Mouse (Mus musculus): Measurements from ENCODE around the gene Elovl5. TPM values are rescaled to one million over a fixed set of nuclear protein-coding genes. Genes with fewer than 3 reads are reported as not detected.
A peak's percentile ranks its signal among the peaks of the same experiment; 100 is the strongest.

Gene Elovl5
- total and polyA plus RNA-seq, 2 experiments from 2014 or later = 61.1 to 83.4 TPM

DNA sequence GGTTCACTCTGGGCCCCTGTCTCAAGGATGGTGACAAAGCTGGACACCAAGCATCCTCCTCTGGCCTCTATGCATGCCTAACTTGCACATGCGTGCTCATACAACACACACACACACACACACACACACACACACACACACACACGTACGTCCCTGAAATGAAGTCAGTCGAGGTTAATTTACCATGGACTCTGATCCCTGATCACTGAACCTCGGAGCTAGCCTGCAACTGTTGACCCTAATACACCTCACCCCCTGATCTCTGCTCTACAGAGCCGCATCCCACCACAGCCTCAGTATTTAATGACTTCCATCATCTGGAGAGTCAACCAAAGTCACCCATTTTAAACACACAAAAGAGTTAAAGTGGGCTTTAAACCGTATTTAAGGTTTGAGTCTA, 98.7 kb downstream of the Elovl5 start:
- Histone ChIP-seq H3K27me3 (ENCODE audit: insufficient read depth, low read length) (no peaks in the 10 kb centered on the region), H3K9me3 (ENCODE audit: low read length) (no peaks in the 10 kb centered on the region), H3K27ac (ENCODE audit: low read depth, low read length) (no peak overlapping the region), H3K4me2 (ENCODE audit: low read depth) (no peak overlapping the region), H3K9ac (no peak overlapping the region), H3K36me3 (ENCODE audit: insufficient read depth) (no peaks in the 10 kb centered on the region), H3K4me3 (ENCODE audit: low read depth, low read length) (no peak overlapping the region), H3K4me1 (ENCODE audit: insufficient read depth) (no peaks in the 10 kb centered on the region)
- no peak for DNase-seq
- 82% methylated on average over 7 of the region's 7 CpGs for WGBS
- ATAC-seq = no peak
- TF ChIP-seq CTCF (IDR thresholded peaks at IDR 0.05; ENCODE audit: low read depth) = no peak

DNA sequence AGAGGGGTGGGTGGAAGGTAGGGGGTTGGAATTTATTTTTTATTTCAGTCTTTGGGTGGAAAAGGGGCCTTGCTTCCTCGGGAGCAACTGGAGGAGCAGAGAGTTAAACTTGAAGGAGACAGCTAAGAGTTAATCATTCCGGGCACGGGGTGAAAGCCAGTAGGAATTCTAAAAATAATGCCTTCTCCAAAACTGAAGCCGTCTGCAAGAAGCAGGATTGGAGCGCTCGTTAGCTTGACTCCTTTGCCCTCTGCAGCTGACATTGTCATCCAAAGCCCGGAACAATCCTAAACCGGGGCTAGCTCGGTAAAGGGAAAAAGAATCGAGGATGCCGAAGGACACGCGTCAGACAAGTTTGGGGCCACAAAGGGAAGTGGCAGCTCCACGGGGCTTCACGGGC, 99.1 kb downstream of the Elovl5 start:
- 45% methylated on average over 15 of the region's 15 CpGs for WGBS
- no peak for DNase-seq
- no peaks in the 10 kb centered on the region for H3K27me3 ChIP-seq (ENCODE audit: insufficient read depth, low read length)
- H3K36me3 ChIP-seq (ENCODE audit: insufficient read depth) = no peaks in the 10 kb centered on the region
- H3K4me1 ChIP-seq (ENCODE audit: insufficient read depth) = no peaks in the 10 kb centered on the region
- no peak for ATAC-seq
- no peak overlapping the region for H3K4me2 ChIP-seq (ENCODE audit: low read depth)
- H3K4me3 ChIP-seq (ENCODE audit: low read depth, low read length) = no peak overlapping the region
- H3K27ac ChIP-seq (ENCODE audit: low read depth, low read length) = no peak overlapping the region
- no peak overlapping the region for H3K9ac ChIP-seq
- TF ChIP-seq CTCF (IDR thresholded peaks at IDR 0.05; ENCODE audit: low read depth) = no peak
- H3K9me3 ChIP-seq (ENCODE audit: low read length) = no peaks in the 10 kb centered on the region

DNA sequence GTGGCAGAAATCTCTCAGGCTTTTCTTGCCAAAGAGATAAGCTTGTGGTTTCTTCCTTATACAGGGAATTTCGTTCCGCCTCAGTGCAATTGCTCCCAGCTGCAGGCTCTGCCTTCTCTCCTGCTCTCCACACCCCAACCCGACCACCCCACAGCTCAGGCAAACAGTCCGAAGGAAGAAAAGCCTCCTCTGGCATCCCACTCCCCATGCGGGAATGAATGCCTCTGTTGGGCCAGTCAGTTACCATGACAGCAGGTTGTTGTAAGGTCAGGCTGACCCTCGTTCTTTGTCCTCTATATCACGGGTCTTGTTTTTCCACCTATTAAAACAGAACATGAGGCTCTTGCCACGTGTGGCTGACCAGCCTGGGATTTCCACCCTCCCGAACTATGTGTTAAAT, 104.1 kb downstream of the Elovl5 start:
- Histone ChIP-seq H3K4me2 (ENCODE audit: low read depth) (no peak overlapping the region), H3K27ac (ENCODE audit: low read depth, low read length) (no peak overlapping the region), H3K27me3 (ENCODE audit: insufficient read depth, low read length) (no peaks in the 10 kb centered on the region), H3K36me3 (ENCODE audit: insufficient read depth) (no peaks in the 10 kb centered on the region), H3K9ac (no peak overlapping the region), H3K9me3 (ENCODE audit: low read length) (no peaks in the 10 kb centered on the region), H3K4me3 (ENCODE audit: low read depth, low read length) (no peak overlapping the region), H3K4me1 (ENCODE audit: insufficient read depth) (no peaks in the 10 kb centered on the region)
- DNase-seq (no peak), ATAC-seq (peak; percentile 45)
- TF ChIP-seq CTCF (IDR thresholded peaks at IDR 0.05; ENCODE audit: low read depth) = no peak
- 23% methylated on average over 9 of the region's 9 CpGs for WGBS

DNA sequence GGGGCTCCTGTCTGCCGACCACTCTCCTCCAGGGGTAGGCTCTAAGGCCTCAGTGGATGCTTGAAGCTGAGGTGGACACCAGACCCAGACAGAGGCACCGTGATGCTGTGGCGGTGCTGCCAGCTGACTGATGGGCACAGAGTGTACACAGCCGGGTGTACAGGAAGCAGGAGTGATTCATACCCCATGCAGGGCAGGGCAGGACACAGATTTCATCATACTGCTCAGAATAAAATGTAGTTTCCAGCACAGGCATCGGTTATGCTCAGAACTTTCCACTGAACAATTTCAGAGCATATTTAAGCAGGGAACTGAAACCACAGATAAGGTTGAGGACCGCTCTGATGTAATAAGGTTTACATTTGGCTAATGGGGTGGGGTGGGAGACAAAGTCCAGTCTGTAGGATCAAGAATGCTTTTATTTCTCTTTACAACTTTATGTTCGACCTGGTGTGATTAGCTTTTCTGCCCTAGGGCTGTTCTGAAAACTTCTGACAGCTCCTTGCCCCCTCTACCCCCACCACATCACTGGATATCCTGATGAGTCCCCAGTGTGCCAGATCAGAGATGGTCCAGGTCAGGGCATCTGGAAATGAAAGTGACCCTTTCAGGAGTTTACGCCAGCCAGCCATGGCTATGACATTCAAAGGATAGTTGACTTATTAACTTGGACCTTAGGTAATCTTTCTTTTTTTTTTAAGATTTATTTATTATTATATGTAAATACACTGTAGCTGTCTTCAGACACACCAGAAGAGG, 105.2 kb downstream of the Elovl5 start:
- no peaks in the 10 kb centered on the region for H3K36me3 ChIP-seq (ENCODE audit: insufficient read depth)
- H3K27me3 ChIP-seq (ENCODE audit: insufficient read depth, low read length) = no peaks in the 10 kb centered on the region
- ATAC-seq (no peak), DNase-seq (no peak)
- no peak overlapping the region for H3K4me3 ChIP-seq (ENCODE audit: low read depth, low read length)
- 83% methylated on average over 8 of the region's 8 CpGs for WGBS
- no peak overlapping the region for H3K27ac ChIP-seq (ENCODE audit: low read depth, low read length)
- no peak overlapping the region for H3K4me2 ChIP-seq (ENCODE audit: low read depth)
- no peaks in the 10 kb centered on the region for H3K4me1 ChIP-seq (ENCODE audit: insufficient read depth)
- no peak overlapping the region for H3K9ac ChIP-seq
- no peaks in the 10 kb centered on the region for H3K9me3 ChIP-seq (ENCODE audit: low read length)
- no peak for TF ChIP-seq CTCF (IDR thresholded peaks at IDR 0.05; ENCODE audit: low read depth)

DNA sequence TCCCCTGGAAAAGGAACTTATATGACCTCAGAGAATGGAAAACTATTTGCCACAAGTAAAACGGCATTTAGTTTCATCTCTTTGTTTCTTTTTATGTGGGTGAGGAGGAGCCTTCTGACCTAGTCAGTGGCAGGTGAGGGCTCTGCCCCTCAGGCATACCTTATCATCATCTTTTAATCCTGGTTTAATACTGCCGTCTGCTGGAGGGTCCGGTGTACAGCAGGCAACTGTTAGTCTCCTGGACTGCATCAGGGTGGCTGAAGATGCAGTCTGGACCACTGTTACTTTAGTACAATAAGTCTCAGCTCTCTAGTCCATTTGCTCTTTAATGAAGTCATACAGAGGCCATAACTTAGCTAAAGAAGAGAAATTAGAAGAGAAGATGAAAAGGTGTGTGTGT, 107.7 kb downstream of the Elovl5 start:
- Histone ChIP-seq H3K27me3 (ENCODE audit: insufficient read depth, low read length) (no peaks in the 10 kb centered on the region), H3K4me3 (ENCODE audit: low read depth, low read length) (no peak overlapping the region), H3K9ac (no peak overlapping the region), H3K4me1 (ENCODE audit: insufficient read depth) (no peaks in the 10 kb centered on the region), H3K9me3 (ENCODE audit: low read length) (no peaks in the 10 kb centered on the region), H3K27ac (ENCODE audit: low read depth, low read length) (no peak overlapping the region), H3K36me3 (ENCODE audit: insufficient read depth) (no peaks in the 10 kb centered on the region), H3K4me2 (ENCODE audit: low read depth) (no peak overlapping the region)
- peak; percentile 77 for DNase-seq
- peak; percentile 78 for ATAC-seq
- 19% methylated on average over 3 of the region's 3 CpGs for WGBS
- TF ChIP-seq CTCF (IDR thresholded peaks at IDR 0.05; ENCODE audit: low read depth) = peak; percentile 93

DNA sequence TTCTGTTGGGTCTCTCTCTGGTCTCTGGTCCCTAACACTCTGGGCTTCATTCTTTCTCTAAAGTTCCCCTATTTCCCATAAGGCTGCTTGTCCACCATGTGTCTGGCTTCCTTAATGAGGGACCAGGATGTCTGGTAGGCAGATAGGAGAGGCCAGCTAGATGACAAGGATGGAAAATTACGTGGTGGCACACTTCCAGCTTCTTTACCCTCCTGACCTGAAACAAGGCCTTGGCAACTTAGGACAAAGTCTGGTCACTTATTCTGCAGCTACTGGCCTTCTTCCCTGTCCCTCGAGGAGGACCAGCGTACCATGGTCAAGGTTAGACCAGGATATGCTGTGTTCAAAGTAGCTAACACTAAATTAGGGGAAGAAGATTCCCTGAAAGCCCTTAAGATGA, 109.9 kb downstream of the Elovl5 start:
- no peaks in the 10 kb centered on the region for H3K27me3 ChIP-seq (ENCODE audit: insufficient read depth, low read length)
- DNase-seq = no peak
- no peak overlapping the region for H3K9ac ChIP-seq
- ATAC-seq = no peak
- H3K4me2 ChIP-seq (ENCODE audit: low read depth) = no peak overlapping the region
- no peaks in the 10 kb centered on the region for H3K4me1 ChIP-seq (ENCODE audit: insufficient read depth)
- no peaks in the 10 kb centered on the region for H3K9me3 ChIP-seq (ENCODE audit: low read length)
- no peak overlapping the region for H3K27ac ChIP-seq (ENCODE audit: low read depth, low read length)
- no peak for TF ChIP-seq CTCF (IDR thresholded peaks at IDR 0.05; ENCODE audit: low read depth)
- 84% methylated on average over 3 of the region's 3 CpGs for WGBS
- no peaks in the 10 kb centered on the region for H3K36me3 ChIP-seq (ENCODE audit: insufficient read depth)
- no peak overlapping the region for H3K4me3 ChIP-seq (ENCODE audit: low read depth, low read length)

DNA sequence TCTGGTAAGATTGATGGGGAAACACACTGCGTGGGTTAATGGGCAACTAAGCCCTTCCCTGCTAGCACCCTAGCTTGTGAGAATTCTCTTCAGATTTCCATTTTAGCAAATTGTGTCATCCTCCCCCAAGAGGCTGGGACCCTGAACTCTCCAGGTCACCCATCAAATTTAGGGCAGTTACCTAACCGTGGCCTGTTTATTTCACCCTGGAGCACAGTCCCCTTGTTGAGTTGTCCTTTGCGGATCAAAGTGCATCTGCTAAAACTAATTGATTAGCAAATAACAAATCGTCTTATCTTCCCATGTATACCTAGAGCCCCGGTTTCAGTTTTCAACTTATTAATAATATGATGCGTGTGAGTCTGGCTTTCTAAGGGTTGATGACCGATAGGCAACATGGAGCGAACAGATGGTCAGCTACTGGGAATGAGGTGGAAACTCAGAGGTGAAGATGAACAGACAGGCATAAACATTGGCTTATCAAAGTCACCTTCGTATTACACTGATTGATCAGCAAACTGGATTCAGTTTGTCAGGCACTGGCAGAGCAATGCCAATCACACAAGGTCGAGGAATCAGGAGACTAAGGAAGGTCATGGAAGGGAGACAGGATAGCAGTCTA, 113.8 kb downstream of the Elovl5 start:
- Histone ChIP-seq H3K27ac (ENCODE audit: low read depth, low read length) (no peak overlapping the region), H3K4me2 (ENCODE audit: low read depth) (no peak overlapping the region), H3K36me3 (ENCODE audit: insufficient read depth) (no peaks in the 10 kb centered on the region), H3K4me3 (ENCODE audit: low read depth, low read length) (no peak overlapping the region), H3K27me3 (ENCODE audit: insufficient read depth, low read length) (no peaks in the 10 kb centered on the region), H3K9ac (no peak overlapping the region), H3K9me3 (ENCODE audit: low read length) (no peaks in the 10 kb centered on the region), H3K4me1 (ENCODE audit: insufficient read depth) (no peaks in the 10 kb centered on the region)
- no peak for DNase-seq
- TF ChIP-seq CTCF (IDR thresholded peaks at IDR 0.05; ENCODE audit: low read depth) = no peak
- 93% methylated on average over 10 of the region's 10 CpGs for WGBS
- ATAC-seq = no peak
